Mouse (Mus musculus): ENCODE measurements at regions not wholly inside any gene's neighbourhood (a gene's known extent, or its start where the extent isn't known, plus 50 kb on each side); places are given as distances from the start of the nearest gene placed in this dataset.

DNA sequence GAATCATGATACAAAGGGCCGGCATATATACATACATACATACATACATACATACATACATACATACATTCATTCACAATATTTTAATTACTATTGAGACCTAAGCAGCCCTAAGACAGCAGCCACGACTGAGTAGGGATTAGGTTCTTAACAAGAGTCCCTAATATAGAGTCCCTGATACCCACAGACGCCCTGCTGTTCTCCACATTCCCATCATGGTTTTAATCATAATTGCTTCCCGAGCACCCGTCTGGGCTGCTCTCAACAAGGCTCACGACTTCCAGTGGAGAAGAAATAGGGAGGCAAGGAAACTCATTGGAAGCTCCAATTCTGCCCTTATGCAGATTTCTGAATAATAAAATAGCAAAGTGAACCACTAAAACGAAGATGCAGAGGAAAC, 120.6 kb upstream of the Chmp2b start:
- no peaks in the 10 kb centered on the region for H3K4me1 ChIP-seq (ENCODE audit: control insufficient read depth, insufficient read depth, low read length)
- H3K27ac ChIP-seq (ENCODE audit: control insufficient read depth, insufficient read depth, low read depth, low read length) = no peak overlapping the region
- no peak overlapping the region for H3K4me3 ChIP-seq (ENCODE audit: control insufficient read depth, low read depth, low read length)
- H3K27me3 ChIP-seq (ENCODE audit: control insufficient read depth, insufficient read depth, low read length) = no peaks in the 10 kb centered on the region
- H3K36me3 ChIP-seq (ENCODE audit: control insufficient read depth, insufficient read depth, low read length) = no peaks in the 10 kb centered on the region
- TF ChIP-seq POLR2A (IDR thresholded peaks at IDR 0.05; ENCODE audit: control insufficient read depth, low read depth, low read length) = no peak
- TF ChIP-seq CTCF (IDR thresholded peaks at IDR 0.05; ENCODE audit: control insufficient read depth, insufficient read depth, insufficient replicate concordance, low read depth, low read length) = no peak

DNA sequence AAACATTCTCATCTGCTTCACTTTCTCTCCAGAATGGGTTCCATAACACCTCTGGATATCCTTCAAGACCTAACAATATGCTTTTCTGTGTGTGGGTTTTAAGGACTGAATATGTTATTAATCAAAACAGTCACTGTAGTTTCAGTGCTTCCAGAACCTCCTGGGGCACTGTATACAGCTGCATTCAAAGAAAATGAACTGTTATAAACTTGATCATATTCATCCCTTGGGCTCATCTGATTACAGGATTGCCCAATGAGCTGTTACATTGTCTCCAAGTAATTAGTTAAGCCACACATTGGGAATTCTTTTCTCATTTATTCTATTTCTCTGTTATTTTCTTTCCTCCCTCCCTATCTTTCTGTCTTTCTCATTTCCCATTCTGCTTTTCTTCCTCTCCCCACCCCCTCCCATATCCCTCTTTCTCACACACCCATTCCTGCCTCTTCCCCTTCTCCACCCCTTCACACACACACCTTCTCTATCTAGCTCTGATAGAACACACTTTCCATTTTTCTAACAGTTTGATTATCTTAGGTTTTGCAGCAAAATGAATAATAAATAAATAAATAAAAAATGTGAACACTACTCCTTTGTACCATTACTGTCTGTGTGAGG, 121.3 kb upstream of the Chmp2b start:
- Histone ChIP-seq H3K27me3 (ENCODE audit: control insufficient read depth, insufficient read depth, low read length) (no peaks in the 10 kb centered on the region), H3K36me3 (ENCODE audit: control insufficient read depth, insufficient read depth, low read length) (no peaks in the 10 kb centered on the region), H3K4me3 (ENCODE audit: control insufficient read depth, low read depth, low read length) (no peak overlapping the region), H3K4me1 (ENCODE audit: control insufficient read depth, insufficient read depth, low read length) (no peaks in the 10 kb centered on the region), H3K27ac (ENCODE audit: control insufficient read depth, insufficient read depth, low read depth, low read length) (no peak overlapping the region)
- no peak for TF ChIP-seq CTCF (IDR thresholded peaks at IDR 0.05; ENCODE audit: control insufficient read depth, insufficient read depth, insufficient replicate concordance, low read depth, low read length)
- no peak for TF ChIP-seq POLR2A (IDR thresholded peaks at IDR 0.05; ENCODE audit: control insufficient read depth, low read depth, low read length)

DNA sequence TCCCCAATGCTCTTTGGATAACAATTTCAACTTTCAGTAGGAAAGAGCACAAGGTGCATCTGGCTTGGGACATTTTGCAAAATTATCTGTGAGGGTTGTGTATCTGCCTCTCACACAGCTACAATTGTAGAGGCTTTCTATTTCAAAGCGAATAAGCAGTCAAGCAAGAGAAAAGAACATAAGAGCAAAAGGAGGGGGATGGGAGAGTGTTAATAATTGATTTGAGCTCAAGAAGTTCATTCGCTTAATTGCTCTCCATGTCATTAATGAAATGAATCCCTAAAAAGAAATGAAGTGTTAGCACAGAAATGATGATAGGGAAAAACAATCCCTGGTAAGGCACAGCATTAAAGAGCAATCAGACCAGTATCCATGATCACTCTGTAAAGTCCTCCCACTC, 121.4 kb upstream of the Vgll3 start:
- Histone ChIP-seq H3K36me3 (ENCODE audit: control insufficient read depth, insufficient read depth, low read length) (no peaks in the 10 kb centered on the region), H3K4me3 (ENCODE audit: control insufficient read depth, low read depth, low read length) (no peak overlapping the region), H3K27me3 (ENCODE audit: control insufficient read depth, insufficient read depth, low read length) (no peaks in the 10 kb centered on the region), H3K4me1 (ENCODE audit: control insufficient read depth, insufficient read depth, low read length) (no peaks in the 10 kb centered on the region), H3K27ac (ENCODE audit: control insufficient read depth, insufficient read depth, low read depth, low read length) (no peak overlapping the region)
- no peak for TF ChIP-seq CTCF (IDR thresholded peaks at IDR 0.05; ENCODE audit: control insufficient read depth, insufficient read depth, insufficient replicate concordance, low read depth, low read length)
- TF ChIP-seq POLR2A (IDR thresholded peaks at IDR 0.05; ENCODE audit: control insufficient read depth, low read depth, low read length) = no peak

DNA sequence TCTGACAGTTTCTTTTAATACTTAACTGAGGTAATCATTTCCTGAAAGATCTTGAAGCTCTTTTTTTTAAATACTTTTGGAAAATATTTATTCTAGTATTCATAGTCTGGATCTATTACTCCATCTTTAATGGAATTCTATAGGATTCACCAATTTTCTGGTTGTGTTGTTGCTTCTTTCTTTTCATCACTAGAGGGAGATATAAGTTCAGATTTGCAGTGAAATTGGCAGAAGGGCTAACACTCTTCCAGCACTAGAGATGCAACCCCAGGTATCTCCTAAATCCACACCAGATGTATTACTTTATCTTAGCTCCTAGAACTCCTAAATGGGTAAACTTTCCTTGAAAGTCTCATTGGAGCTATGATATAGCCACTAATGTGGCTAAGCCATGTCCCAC, 99.4 kb upstream of the Vgll3 start:
- H3K27me3 ChIP-seq (ENCODE audit: control insufficient read depth, insufficient read depth, low read length) = no peaks in the 10 kb centered on the region
- no peak overlapping the region for H3K4me3 ChIP-seq (ENCODE audit: control insufficient read depth, low read depth, low read length)
- no peaks in the 10 kb centered on the region for H3K36me3 ChIP-seq (ENCODE audit: control insufficient read depth, insufficient read depth, low read length)
- no peak for TF ChIP-seq CTCF (IDR thresholded peaks at IDR 0.05; ENCODE audit: control insufficient read depth, insufficient read depth, insufficient replicate concordance, low read depth, low read length)
- no peaks in the 10 kb centered on the region for H3K4me1 ChIP-seq (ENCODE audit: control insufficient read depth, insufficient read depth, low read length)
- no peak overlapping the region for H3K27ac ChIP-seq (ENCODE audit: control insufficient read depth, insufficient read depth, low read depth, low read length)

DNA sequence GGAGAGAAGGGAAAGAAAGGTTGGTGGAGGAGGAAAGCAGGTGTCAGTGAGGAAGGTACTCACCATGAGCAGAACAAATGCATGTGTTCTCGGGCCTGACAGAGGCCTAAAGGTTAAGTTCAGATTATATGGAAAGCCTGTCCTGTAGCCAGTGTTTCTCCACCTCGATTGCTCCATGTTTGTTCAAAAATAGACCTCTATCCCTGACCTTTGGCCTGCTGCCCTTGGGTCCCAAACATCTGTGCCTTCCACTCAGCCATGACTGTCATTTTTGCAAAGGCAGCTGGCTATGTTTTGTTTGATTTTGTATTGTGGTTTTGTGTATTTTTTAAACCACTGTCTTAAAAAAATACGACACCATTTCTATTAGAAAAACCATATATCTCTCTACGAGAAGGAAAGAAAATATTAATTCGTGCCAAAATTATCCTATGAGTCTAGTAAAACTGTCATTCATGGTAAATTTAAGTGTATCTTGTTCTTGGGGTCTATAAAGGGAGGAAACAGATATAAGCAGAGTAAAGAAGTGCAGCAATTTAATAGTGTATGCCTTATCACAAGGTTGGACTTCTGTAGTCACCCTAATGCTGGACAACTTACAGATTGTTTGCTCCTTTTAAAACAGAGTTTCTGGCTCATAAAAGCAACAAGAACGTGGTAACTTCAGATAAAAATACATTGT, 96.1 kb upstream of the Vgll3 start:
- Histone ChIP-seq H3K36me3 (ENCODE audit: control insufficient read depth, insufficient read depth, low read length) (no peaks in the 10 kb centered on the region), H3K4me1 (ENCODE audit: control insufficient read depth, insufficient read depth, low read length) (no peaks in the 10 kb centered on the region), H3K27me3 (ENCODE audit: control insufficient read depth, insufficient read depth, low read length) (no peaks in the 10 kb centered on the region), H3K4me3 (ENCODE audit: control insufficient read depth, low read depth, low read length) (no peak overlapping the region), H3K27ac (ENCODE audit: control insufficient read depth, insufficient read depth, low read depth, low read length) (no peak overlapping the region)
- TF ChIP-seq CTCF (IDR thresholded peaks at IDR 0.05; ENCODE audit: control insufficient read depth, insufficient read depth, insufficient replicate concordance, low read depth, low read length) (no peak), POLR2A (IDR thresholded peaks at IDR 0.05; ENCODE audit: control insufficient read depth, low read depth, low read length) (no peak)

DNA sequence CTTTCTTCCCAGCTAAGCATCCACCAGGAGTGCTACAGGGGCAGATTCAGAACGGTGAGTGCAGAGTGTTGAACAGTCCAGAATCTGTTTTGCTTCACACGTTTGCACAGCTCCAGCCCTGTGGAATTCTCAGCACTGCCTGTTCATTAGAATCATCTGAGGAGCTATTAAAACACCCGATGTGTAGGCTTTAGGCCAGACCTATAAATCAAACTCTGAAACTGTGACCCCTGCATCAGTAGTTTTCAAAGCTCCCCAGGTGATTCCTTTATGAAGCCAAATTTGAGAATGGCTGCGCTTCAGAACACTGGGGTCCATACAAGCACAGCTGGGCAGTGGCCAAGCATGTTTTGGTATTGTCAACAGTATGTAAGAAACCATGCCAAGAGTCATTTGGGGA, 94.1 kb upstream of the Vgll3 start:
- no peaks in the 10 kb centered on the region for H3K4me1 ChIP-seq (ENCODE audit: control insufficient read depth, insufficient read depth, low read length)
- H3K27me3 ChIP-seq (ENCODE audit: control insufficient read depth, insufficient read depth, low read length) = no peaks in the 10 kb centered on the region
- no peaks in the 10 kb centered on the region for H3K36me3 ChIP-seq (ENCODE audit: control insufficient read depth, insufficient read depth, low read length)
- TF ChIP-seq CTCF (IDR thresholded peaks at IDR 0.05; ENCODE audit: control insufficient read depth, insufficient read depth, insufficient replicate concordance, low read depth, low read length) = no peak
- TF ChIP-seq POLR2A (IDR thresholded peaks at IDR 0.05; ENCODE audit: control insufficient read depth, low read depth, low read length) = no peak
- H3K4me3 ChIP-seq (ENCODE audit: control insufficient read depth, low read depth, low read length) = no peak overlapping the region
- no peak overlapping the region for H3K27ac ChIP-seq (ENCODE audit: control insufficient read depth, insufficient read depth, low read depth, low read length)

DNA sequence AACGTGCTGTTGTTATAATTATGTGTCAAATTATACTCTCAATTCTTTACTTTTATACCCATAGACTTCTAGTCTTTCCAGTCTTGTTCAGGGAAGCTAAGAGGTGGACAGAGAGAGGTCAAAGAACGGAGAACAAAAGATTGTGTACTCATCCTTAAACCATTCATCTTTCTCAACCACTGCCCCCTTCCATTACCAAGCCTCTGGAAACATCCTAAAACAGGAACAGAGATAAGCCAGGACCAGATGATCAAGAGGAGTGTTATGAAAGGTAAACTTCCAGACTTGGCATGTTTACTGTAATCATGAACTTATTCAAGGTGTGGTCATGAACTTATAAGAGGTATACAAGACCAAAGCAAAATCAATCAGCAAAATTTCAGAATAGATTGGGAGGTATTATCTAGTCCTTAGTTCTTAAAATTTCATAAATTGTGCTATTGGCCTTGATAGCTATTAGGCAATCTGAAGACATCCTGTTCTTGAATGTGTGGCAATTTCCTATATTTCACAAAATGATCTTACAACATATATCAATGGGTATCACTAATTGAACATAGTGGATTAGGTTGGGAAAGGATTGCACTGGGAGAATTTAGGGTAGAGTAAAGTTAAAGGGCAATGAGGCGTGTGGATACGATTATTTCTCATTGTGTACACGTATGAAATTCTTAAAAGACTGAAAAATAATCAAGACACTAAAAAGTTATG, 89.3 kb upstream of the Vgll3 start:
- Histone ChIP-seq H3K27ac (ENCODE audit: control insufficient read depth, insufficient read depth, low read depth, low read length) (no peak overlapping the region), H3K36me3 (ENCODE audit: control insufficient read depth, insufficient read depth, low read length) (no peaks in the 10 kb centered on the region)
- no peak for TF ChIP-seq POLR2A (IDR thresholded peaks at IDR 0.05; ENCODE audit: control insufficient read depth, low read depth, low read length)
- no peak for TF ChIP-seq CTCF (IDR thresholded peaks at IDR 0.05; ENCODE audit: control insufficient read depth, insufficient read depth, insufficient replicate concordance, low read depth, low read length)

More for the DNA sequence above, 89.3 kb upstream of the Vgll3 start:
- Histone ChIP-seq H3K4me3 (ENCODE audit: control insufficient read depth, low read depth, low read length) (no peak overlapping the region), H3K4me1 (ENCODE audit: control insufficient read depth, insufficient read depth, low read length) (no peaks in the 10 kb centered on the region), H3K27me3 (ENCODE audit: control insufficient read depth, insufficient read depth, low read length) (no peaks in the 10 kb centered on the region)

Data from testis, adult 2 months (tissue).